Mouse (Mus musculus) layer of hippocampus, adult 8-10 months (tissue): ENCODE measurements around the gene Slc6a1. TPM values are rescaled to one million over a fixed set of nuclear protein-coding genes. Genes with fewer than 3 reads are reported as not detected.
"Not testable (repeated sequence)": the region's sequence is repeated elsewhere in the genome, so short reads cannot be mapped to it uniquely, and the experiment has no call there.

Experiments
- DNase-seq, 2 experiments: peaks; one replicate each; pipeline ENCODE4 v3.0.0; 2022; ENCODE audit warnings: low spot score in 2 of 2
- total RNA-seq, 4 experiments: library from RNA; stranded (reverse); gene quantifications; 2 replicates each; pipeline ENCODE4 v1.2.4; 2022

Gene Slc6a1
- total RNA-seq, 4 experiments from 2014 or later, result 261 to 298 (median 279) TPM

GRCm38 (mm10) chr6:114290184-114290583 lies 7.7 kb downstream of the Slc6a1 start:
- DNase-seq, result peak; percentile 79 to 88

DNA sequence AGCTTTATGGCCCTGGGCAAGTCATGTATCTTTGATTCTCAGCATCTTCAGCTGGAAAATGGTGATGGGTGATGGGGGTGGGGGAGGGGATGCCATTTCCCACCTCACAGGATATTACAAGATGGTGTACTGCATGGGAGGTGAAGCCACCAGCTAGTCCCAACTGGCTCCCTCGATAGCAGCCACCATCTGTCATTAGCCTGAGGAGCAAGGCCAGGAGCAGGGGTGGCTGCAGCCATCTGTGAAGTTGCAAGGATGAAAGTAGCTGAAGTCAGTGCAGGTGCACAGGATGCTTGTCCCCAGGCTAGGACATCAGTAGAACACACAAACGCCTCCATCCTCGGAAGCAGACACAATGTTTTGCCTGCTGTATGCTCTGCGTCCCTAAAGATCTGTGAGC lies 8.5 kb downstream of the Slc6a1 start:
- DNase-seq, result no peak

- DNase-seq, result no peak
Measured at GRCm38 (mm10) chr6:114291396-114291795, 9.0 kb downstream of the Slc6a1 start.

DNA sequence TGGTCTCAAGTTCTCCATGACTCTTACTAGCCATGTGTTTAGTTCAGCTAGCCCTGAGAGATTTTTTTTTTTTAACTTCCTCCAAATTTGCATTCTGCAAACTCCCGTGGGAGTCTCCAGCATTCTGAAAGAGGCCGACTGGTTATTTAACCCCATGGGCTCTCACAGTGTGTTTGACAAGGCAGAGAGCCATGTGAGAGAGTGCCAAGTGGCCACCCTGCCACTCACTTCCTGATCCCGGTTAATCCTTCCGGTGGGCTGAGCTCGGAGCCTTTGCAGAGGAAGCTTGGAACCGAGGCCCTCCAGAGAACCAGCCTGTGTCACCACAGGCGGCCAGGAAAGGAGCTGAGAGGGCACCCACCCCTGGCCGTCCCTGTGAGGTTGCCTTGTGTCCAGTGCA lies 11.1 kb downstream of the Slc6a1 start:
- DNase-seq, result peak in 1 of 2 experiments; percentile 43

DNA sequence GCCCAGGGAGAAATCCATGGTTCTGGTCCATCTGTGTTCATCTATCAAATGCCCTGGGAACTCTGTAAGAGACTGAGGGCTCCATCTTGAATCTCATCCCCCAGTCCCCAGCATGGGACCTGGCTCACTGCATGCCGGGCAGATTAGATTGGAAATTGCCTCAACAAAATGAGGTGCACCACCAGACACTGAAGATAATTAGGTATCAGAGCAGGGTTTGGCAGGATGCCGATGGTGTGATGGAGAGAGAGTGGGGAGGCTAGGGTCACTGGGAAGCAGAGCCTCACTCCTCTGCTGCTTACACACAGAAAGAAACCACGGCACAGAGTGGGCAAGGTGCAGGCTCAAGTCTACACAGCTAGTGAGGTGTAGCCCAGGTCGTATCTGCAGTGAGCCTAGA lies 12.7 kb downstream of the Slc6a1 start:
- DNase-seq, result no peak

DNA sequence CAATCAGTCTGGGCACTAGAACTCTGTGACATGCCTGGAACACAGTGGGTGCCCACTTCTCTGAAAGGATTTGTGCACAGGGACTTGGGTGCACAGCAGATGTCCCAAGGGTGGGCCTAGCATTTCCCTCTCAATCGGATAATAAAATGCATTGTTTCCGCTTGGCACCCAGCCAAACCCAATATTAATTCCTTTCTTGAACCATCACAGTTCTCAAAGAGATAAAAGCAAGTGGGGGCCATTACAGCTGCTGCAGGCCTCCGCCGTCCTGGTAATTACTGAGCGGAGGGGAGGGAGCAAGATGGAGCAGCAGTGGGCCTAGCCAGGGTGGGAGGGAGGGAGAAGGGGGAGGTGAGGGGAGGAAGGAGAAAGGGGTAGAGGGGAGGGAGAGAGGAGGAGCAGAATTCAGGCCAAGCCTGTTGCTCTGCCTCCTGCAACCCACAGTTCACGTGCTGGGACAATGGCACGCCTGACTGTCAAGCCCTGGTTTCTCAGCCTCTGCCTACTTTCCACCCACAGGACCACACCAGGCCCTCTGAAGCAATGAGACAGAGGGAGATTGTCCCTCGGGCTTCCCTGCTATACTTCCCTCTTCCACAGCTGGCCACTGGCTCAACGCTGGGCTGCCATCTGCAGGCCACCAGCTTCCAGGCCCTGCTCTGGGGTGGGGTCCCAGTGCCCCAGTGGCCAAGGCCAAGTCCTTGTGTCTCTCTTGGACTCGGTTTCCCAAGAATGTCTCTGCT lies 15.0 kb downstream of the Slc6a1 start:
- DNase-seq, result peak in 1 of 2 experiments; percentile 60

DNA sequence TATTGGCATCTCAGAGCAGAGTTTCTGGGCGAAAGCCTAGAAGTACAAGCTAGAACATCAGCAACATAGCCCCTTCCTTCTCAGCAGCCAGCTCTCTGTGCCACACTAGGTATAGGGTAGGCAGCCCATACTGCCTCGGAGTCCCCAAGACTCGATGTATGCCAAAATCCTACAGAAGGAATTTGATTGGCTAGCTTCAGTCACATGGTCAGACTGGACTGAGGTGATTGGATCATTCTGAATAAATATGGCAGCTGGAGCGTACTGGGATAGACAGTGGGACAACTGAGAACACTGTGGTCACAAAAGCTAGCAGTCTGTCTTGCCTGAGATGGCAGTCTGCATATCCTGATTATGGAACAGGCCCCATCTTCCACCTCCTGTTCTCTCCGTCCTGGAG lies 17.3 kb downstream of the Slc6a1 start:
- no peak for DNase-seq

GRCm38 (mm10) chr6:114300737-114301136 lies 18.3 kb downstream of the Slc6a1 start:
- DNase-seq, result no peak

DNA sequence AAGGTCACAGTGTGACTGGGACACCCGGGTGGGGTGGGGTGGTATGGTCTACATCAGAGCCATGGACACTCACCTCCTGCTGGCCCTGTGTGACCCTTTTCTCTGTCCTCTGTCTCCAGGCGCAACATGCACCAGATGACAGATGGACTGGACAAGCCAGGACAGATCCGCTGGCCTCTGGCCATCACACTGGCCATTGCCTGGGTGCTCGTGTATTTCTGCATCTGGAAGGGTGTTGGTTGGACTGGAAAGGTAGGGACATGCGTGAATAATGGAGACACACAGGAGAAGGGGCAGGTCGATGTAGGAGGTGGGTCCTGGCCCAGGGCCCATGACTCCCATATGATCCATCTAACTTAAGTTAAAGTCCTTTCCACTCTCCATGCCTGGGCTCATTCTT lies 22.2 kb downstream of the Slc6a1 start:
- no peak for DNase-seq

DNA sequence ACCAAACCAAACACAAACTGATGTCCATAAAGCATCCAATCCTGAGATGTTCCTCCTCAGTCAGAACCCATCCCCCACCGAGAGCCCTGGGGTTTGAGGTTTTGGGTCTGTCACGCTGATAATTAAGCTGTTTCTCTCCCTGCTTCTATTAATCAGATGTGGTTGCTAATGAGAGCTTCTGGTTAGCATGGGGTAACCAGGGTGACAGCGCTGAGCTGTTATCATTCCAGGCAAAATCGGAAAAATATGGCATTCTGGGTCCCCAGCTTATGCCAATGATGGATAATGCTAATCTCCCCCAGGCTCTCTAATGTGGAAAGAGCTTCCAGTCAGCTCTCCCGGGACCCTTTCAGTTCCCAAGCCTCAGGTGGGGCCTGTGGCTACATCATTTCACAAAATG lies 38.1 kb downstream of the Slc6a1 start:
- no peak for DNase-seq

GRCm38 (mm10) chr6:114321146-114321545 lies 38.7 kb downstream of the Slc6a1 start:
- no peak for DNase-seq

DNA sequence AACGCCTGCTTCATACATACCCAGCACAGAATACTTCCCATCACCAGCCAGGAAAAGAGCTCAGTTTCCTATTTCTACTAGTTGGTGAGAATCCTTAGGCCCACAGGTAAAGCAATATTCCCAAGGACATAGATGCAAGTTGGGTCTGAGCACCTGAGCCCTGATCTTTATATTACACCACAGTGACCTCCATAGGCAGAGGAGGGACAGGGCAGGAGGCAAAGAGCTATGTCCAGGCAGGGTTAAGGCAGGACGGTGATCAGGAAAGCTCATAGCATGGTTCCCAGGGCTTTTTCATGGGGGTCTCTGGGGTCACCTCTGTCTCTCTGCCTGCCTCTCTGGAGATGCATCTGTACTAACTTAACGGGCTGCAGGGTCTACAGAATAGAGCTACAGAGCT lies 40.5 kb downstream of the Slc6a1 start:
- no peak for DNase-seq

DNA sequence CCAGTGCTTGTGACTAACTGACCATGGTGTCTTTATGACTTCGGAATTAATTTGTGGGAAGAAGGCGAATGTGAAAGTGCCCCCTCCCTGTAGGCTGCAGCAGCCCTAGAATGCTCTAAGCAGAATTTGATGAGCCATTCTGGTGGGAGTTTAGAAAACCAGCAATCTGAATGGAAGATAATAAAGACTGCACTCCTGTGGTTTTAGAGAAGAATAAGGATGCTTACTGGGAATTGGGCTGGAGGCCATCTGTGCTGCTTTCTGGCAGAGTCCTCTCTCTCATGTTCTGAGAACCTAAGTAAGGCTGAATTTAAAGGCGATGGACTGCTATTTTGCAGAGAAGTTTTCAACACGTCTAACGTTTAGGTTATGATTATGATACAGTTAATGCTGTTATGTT lies 42.4 kb downstream of the Slc6a1 start:
- no peak for DNase-seq

- peak in 1 of 2 experiments; percentile 29 for DNase-seq
Measured at GRCm38 (mm10) chr6:114329597-114330470, 47.4 kb downstream of the Slc6a1 start.

- DNase-seq, result no peak
Measured at GRCm38 (mm10) chr6:114331926-114332325, 49.5 kb downstream of the Slc6a1 start.

GRCm38 (mm10) chr6:114336128-114336943 lies 53.9 kb downstream of the Slc6a1 start:
- no peak for DNase-seq

DNA sequence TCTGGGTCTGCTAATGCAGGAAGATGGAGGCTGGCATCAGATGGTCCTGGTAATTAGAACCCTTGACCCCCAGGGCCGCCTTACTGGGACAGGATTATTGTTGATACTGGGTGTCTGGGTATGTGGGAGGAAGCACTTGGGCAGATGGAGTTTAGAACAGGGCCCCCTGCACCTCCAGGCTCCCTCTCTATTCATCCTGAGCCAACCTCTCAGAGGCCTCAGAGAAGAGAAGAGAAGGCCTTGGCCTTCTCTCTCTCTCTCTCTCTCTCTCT lies 54.4 kb downstream of the Slc6a1 start:
- DNase-seq, result no peak

GRCm38 (mm10) chr6:114341381-114341780 lies 58.9 kb downstream of the Slc6a1 start:
- DNase-seq, result not testable (repeated sequence)

DNA sequence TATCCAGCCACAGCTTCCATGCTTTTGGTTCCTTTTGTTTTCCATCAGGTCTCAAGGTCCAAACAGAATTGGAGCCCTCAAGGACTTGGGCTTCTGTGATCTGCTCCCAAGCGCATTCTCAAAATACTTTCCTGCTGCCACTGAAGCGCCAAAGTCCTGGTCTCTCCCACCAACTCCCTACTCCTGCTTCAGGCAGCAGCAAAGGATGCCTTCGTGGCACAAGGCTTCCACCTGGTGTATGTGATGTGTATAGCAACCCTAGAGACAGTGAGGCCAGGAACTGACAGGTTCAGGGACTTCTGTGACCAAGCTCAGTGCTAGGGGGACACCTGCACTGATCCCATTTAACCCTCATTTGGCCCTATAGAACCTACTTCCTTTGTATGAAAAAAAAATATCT lies 61.3 kb downstream of the Slc6a1 start:
- DNase-seq, result peak; percentile 32 to 52

DNA sequence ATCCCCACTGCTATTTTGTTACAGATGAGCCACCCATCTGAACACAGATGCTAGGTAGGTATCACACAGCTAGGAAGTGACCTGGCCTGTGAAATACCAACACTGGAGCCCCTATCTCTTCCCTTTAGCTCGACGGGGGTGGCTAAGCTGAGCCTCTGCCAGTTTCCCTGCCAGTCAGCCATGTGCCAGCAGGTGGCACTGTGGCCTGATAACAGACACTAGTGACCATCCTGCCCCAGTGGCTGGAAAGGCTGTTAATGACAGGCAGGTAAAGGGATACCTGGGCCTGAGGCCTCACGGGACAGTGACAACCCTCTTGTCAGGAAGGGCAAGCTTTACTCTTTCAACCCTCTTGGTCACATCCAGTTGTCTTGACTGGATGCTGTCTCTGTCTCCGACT lies 62.7 kb downstream of the Slc6a1 start:
- DNase-seq, result peak; percentile 40 to 73

DNA sequence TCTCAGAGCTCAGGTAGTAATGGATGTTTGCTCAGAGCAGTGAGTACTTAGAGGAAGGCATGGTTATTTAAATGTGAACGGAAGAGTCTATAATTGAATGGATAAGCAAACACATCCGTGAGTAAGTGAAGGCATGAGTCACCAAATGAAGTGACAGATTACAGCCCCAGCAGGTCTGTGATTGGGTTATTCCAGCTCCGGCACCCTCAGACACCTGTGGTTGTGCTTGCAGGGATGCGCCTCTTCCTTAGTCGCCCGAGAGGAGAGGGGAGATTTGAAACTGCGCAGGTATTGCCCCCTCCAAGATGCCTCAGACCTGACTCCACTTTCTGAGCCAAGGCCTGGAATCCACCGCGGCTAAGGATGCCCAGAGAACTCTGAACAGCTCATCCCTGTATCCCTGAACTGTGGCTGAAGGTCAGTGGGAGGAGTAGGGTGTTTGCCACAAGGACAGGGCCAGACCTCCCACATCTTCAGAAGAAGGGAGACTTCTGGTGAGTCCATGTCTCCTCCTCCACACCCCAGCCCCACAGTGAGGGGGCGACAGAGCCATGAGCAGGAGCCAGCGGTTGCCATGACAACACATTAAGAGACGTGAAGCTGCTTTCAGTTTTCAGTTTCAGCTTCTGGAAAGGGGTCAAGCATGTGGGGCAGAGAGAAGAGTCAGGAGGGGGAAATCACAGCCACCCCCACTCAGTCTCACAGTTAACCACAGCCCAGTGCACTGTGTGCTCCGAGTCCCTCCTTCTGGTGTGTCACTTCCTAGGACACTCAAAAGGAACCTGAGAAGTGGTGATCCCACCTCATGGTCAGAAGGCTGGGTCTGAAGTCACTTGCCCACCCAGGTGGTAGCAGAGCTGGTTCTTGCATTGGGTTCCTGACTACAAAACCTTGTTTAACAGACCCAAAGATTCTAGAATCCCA lies 65.7 kb downstream of the Slc6a1 start:
- peak; percentile 46 to 57 for DNase-seq
